Mouse (Mus musculus): Measurements from ENCODE around the gene Trim15. TPM values are rescaled to one million over a fixed set of nuclear protein-coding genes. Genes with fewer than 3 reads are reported as not detected.
A peak's percentile ranks its signal among the peaks of the same experiment; 100 is the strongest.
"Not testable (repeated sequence)": the region's sequence is repeated elsewhere in the genome, so short reads cannot be mapped to it uniquely, and the experiment has no call there.

Gene Trim15
- total and polyA plus RNA-seq, 3 experiments = 0.07 TPM; not detected in 2

DNA sequence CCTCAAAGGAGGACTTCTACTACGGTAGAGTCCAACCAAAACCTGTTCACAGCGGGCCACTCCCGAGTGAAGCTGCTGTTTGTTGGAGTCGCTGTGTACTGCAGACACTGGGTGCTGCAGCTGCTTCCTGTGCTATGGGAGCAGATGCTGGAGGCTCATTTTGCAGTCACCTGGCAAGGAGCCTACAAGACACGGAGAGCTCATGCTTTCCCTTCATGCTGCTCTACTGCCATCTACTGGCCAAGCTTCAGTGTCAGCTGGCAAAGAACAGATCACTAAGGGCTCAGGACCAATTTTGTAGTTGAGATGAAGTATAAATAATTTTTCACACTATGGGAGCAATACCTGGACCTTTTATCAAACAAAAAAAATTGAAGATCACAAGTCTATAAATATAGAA, 41.0 kb downstream of the Trim15 start:
- H3K79me2 ChIP-seq (ENCODE audit: control insufficient read depth, insufficient read depth, low read length, poor library complexity); H3K4me1 ChIP-seq (ENCODE audit: control insufficient read depth in 1 of 2, insufficient read depth in 2 of 2, low read length in 2 of 2); H3K4me3 ChIP-seq (ENCODE audit: control insufficient read depth in 1 of 2, insufficient read depth in 1 of 2, low read depth in 2 of 2, low read length in 2 of 2); H3K9ac ChIP-seq (ENCODE audit: control insufficient read depth, low read depth, low read length, poor library complexity, severe bottlenecking); H3K9me3 ChIP-seq (replicated peaks; ENCODE audit: insufficient read depth, low read length); H3K27me3 ChIP-seq (ENCODE audit: control insufficient read depth in 1 of 2, insufficient read depth in 2 of 2, low read length in 2 of 2); H3K36me3 ChIP-seq (ENCODE audit: control insufficient read depth in 1 of 2, insufficient read depth in 2 of 2, low read length in 2 of 2); H3K27ac ChIP-seq (ENCODE audit: control insufficient read depth, low read depth, low read length): not testable (repeated sequence)
- DNase-seq (ENCODE audit: low read depth, low spot score) = peak; percentile 71
- TF ChIP-seq CTCF (IDR thresholded peaks at IDR 0.05 in 2 of 3, conservative IDR thresholded peaks at IDR 0.05 in 1 of 3; ENCODE audit: control insufficient read depth in 1 of 3, insufficient read depth in 1 of 3, low read depth in 2 of 3, low read length in 3 of 3, poor library complexity in 1 of 3, severe bottlenecking in 1 of 3) = peak; percentile 48 to 60 (median 49)
- TF ChIP-seq RAD21 (IDR thresholded peaks at IDR 0.05; ENCODE audit: low read depth, low read length) = peak; percentile 22

DNA sequence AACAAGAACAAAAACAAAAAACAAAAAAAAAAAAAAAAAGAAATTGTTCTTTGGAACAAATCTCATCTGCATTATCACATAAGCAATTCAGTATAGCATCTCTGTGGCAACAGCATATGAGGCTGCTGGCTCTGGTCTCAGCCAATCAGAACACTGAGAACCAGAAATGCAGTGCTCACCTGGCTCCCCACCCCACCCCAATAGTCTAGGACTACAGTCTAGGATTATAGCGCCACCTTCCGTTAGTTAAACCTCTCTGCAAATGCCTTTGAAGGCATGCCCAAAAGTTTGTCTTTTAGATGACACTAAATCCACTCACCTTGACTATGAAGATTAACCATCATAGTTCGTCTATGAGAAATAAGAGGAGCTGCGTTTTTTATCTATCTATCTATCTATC, 41.5 kb downstream of the Trim15 start:
- DNase-seq (ENCODE audit: low read depth, low spot score) = peak; percentile 41
- H3K79me2 ChIP-seq (ENCODE audit: control insufficient read depth, insufficient read depth, low read length, poor library complexity) = no peaks in the 10 kb centered on the region
- H3K27ac ChIP-seq (ENCODE audit: control insufficient read depth, low read depth, low read length) = no peak overlapping the region
- H3K36me3 ChIP-seq (ENCODE audit: control insufficient read depth in 1 of 2, insufficient read depth in 2 of 2, low read length in 2 of 2) = no peaks in the 10 kb centered on the region
- peaks cover 1 to 9% of the 10 kb centered on the region in 2 experiments; a peak in 3 of 4 replicates for H3K27me3 ChIP-seq (ENCODE audit: control insufficient read depth in 1 of 2, insufficient read depth in 2 of 2, low read length in 2 of 2)
- no peak overlapping the region for H3K4me3 ChIP-seq (ENCODE audit: control insufficient read depth in 1 of 2, insufficient read depth in 1 of 2, low read depth in 2 of 2, low read length in 2 of 2)
- TF ChIP-seq MYB (IDR thresholded peaks at IDR 0.05; ENCODE audit: low read depth, low read length) (no peak), CTCF (IDR thresholded peaks at IDR 0.05 in 2 of 3, conservative IDR thresholded peaks at IDR 0.05 in 1 of 3; ENCODE audit: control insufficient read depth in 1 of 3, insufficient read depth in 1 of 3, low read depth in 2 of 3, low read length in 3 of 3, poor library complexity in 1 of 3, severe bottlenecking in 1 of 3) (peak; percentile 11 to 58 (median 16); a peak in 4 of 6 replicates), RCOR1 (IDR thresholded peaks at IDR 0.05; ENCODE audit: low read depth, low read length) (no peak), USF1 (IDR thresholded peaks at IDR 0.05; ENCODE audit: low read depth, low read length) (no peak), RAD21 (IDR thresholded peaks at IDR 0.05; ENCODE audit: low read depth, low read length) (no peak; the same call in 1 of the 2 replicates), SMC3 (IDR thresholded peaks at IDR 0.05; ENCODE audit: low read depth, low read length) (0 out of 2 replicates have a peak, but pooled peaks have one; percentile 10), CHD1 (IDR thresholded peaks at IDR 0.05; ENCODE audit: low read depth, low read length) (no peak), GATA1 (IDR thresholded peaks at IDR 0.05; ENCODE audit: low read depth, low read length) (no peak), KAT2A (conservative IDR thresholded peaks at IDR 0.05; ENCODE audit: low read depth, low read length) (no peak)
- H3K4me1 ChIP-seq (ENCODE audit: control insufficient read depth in 1 of 2, insufficient read depth in 2 of 2, low read length in 2 of 2) = no peaks in the 10 kb centered on the region; a peak in 1 of 4 replicates
- H3K9me3 ChIP-seq (replicated peaks; ENCODE audit: insufficient read depth, low read length) = no peaks in the 10 kb centered on the region
- H3K9ac ChIP-seq (ENCODE audit: control insufficient read depth, low read depth, low read length, poor library complexity, severe bottlenecking) = no peak overlapping the region

DNA sequence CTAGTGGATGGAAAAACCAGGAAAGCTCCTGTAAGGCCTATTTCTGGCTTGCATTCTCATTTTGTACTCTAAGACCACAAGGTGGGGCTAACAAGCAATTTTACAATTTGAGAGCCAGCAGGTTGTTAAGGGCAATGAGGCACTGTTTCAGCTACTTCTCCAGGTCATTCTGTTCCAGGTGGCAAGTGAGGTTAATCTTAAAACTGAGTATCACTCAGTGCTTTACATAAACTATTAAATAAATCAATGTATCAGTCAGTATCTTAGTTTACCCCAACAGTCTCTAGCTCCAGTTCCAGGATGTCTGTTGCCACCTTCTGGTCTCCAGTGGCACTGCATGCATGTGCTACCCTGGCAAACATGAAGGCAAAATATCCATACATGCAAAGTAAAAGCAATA, 43.0 kb downstream of the Trim15 start:
- Histone ChIP-seq H3K27ac (ENCODE audit: control insufficient read depth, low read depth, low read length) (no peak overlapping the region), H3K79me2 (ENCODE audit: control insufficient read depth, insufficient read depth, low read length, poor library complexity) (no peaks in the 10 kb centered on the region), H3K4me3 (ENCODE audit: control insufficient read depth in 1 of 2, insufficient read depth in 1 of 2, low read depth in 2 of 2, low read length in 2 of 2) (no peak overlapping the region), H3K4me1 (ENCODE audit: control insufficient read depth in 1 of 2, insufficient read depth in 2 of 2, low read length in 2 of 2) (no peaks in the 10 kb centered on the region; a peak in 1 of 4 replicates), H3K9me3 (replicated peaks; ENCODE audit: insufficient read depth, low read length) (no peaks in the 10 kb centered on the region), H3K36me3 (ENCODE audit: control insufficient read depth in 1 of 2, insufficient read depth in 2 of 2, low read length in 2 of 2) (no peaks in the 10 kb centered on the region), H3K9ac (ENCODE audit: control insufficient read depth, low read depth, low read length, poor library complexity, severe bottlenecking) (no peak overlapping the region), H3K27me3 (ENCODE audit: control insufficient read depth in 1 of 2, insufficient read depth in 2 of 2, low read length in 2 of 2) (0 out of 4 replicates have a peak, but pooled peaks cover 0 to 1% of the 10 kb centered on the region in 2 experiments)
- peak; percentile 67 for DNase-seq (ENCODE audit: low read depth, low spot score)
- TF ChIP-seq ZMIZ1 (IDR thresholded peaks at IDR 0.05; ENCODE audit: low read depth, low read length) (no peak), RAD21 (IDR thresholded peaks at IDR 0.05; ENCODE audit: low read depth, low read length) (peak; percentile 61), SMC3 (IDR thresholded peaks at IDR 0.05; ENCODE audit: low read depth, low read length) (peak; percentile 51), ZNF384 (IDR thresholded peaks at IDR 0.05; ENCODE audit: low read depth, low read length) (no peak), TAL1 (IDR thresholded peaks at IDR 0.05; ENCODE audit: low read length) (no peak), JUND (IDR thresholded peaks at IDR 0.05; ENCODE audit: low read depth, low read length) (no peak), MYC (IDR thresholded peaks at IDR 0.05; ENCODE audit: low read depth, low read length) (0 out of 2 replicates have a peak, but pooled peaks have one; percentile 36), CTCF (IDR thresholded peaks at IDR 0.05 in 2 of 3, conservative IDR thresholded peaks at IDR 0.05 in 1 of 3; ENCODE audit: control insufficient read depth in 1 of 3, insufficient read depth in 1 of 3, low read depth in 2 of 3, low read length in 3 of 3, poor library complexity in 1 of 3, severe bottlenecking in 1 of 3) (peak; percentile 56 to 84 (median 76)), ZC3H11A (IDR thresholded peaks at IDR 0.05; ENCODE audit: low read depth, low read length) (peak; percentile 24; the same call in 1 of the 2 replicates)
